Mouse (Mus musculus): Measurements from ENCODE around the gene Srp54c.
"Not testable (repeated sequence)": the region's sequence is repeated elsewhere in the genome, so short reads cannot be mapped to it uniquely, and the experiment has no call there.

Srp54c gene

GRCm38 (mm10) chr12:55229626-55230519 is at the start of gene Srp54c:
Gene Srp54c (plus strand): TSS chr12:55230168.
- not testable (repeated sequence) for DNase-seq (ENCODE audit: low read depth, low spot score)

- not testable (repeated sequence) for DNase-seq (ENCODE audit: low read depth, low spot score)
Observed at GRCm38 (mm10) chr12:55187686-55188085, 42.3 kb upstream of the Srp54c start.

GRCm38 (mm10) chr12:55189127-55189526 is 40.8 kb upstream of the Srp54c start:
- not testable (repeated sequence) for DNase-seq (ENCODE audit: low read depth, low spot score)

GRCm38 (mm10) chr12:55199306-55199705 is 30.7 kb upstream of the Srp54c start, which contains the start of gene 1700047I17Rik2:
Gene 1700047I17Rik2 (plus strand): TSS chr12:55199592.
- not testable (repeated sequence) for DNase-seq (ENCODE audit: low read depth, low spot score)

- not testable (repeated sequence) for DNase-seq (ENCODE audit: low read depth, low spot score)
Observed at GRCm38 (mm10) chr12:55199799-55200198, 30.2 kb upstream of the Srp54c start.

GRCm38 (mm10) chr12:55212944-55213343 is 17.0 kb upstream of the Srp54c start:
- DNase-seq (ENCODE audit: low read depth, low spot score), result not testable (repeated sequence)

- not testable (repeated sequence) for DNase-seq (ENCODE audit: low read depth, low spot score)
Observed at GRCm38 (mm10) chr12:55230520-55230861, 523 bp downstream of the Srp54c start.

GRCm38 (mm10) chr12:55242243-55242642 is 12.3 kb downstream of the Srp54c start:
- not testable (repeated sequence) for DNase-seq (ENCODE audit: low read depth, low spot score)

- not testable (repeated sequence) for DNase-seq (ENCODE audit: low read depth, low spot score)
Observed at GRCm38 (mm10) chr12:55261950-55262349, 32.0 kb downstream of the Srp54c start.

- not testable (repeated sequence) for DNase-seq (ENCODE audit: low read depth, low spot score)
Observed at GRCm38 (mm10) chr12:55263385-55263784, 33.4 kb downstream of the Srp54c start.

GRCm38 (mm10) chr12:55272243-55272642 is 42.3 kb downstream of the Srp54c start:
- no peak for DNase-seq (ENCODE audit: low read depth, low spot score)

- not testable (repeated sequence) for DNase-seq (ENCODE audit: low read depth, low spot score)
Observed at GRCm38 (mm10) chr12:55277583-55277982, 47.6 kb downstream of the Srp54c start.

- no peak for DNase-seq (ENCODE audit: low read depth, low spot score)
Observed at GRCm38 (mm10) chr12:55298112-55298511, 68.1 kb downstream of the Srp54c start.

- no peak for DNase-seq (ENCODE audit: low read depth, low spot score)
Observed at GRCm38 (mm10) chr12:55299336-55299735, 69.4 kb downstream of the Srp54c start, which contains the start of gene 1110008L16Rik. Gene 1110008L16Rik (plus strand): TSS chr12:55299577.

- DNase-seq (ENCODE audit: low read depth, low spot score), result no peak
Observed at GRCm38 (mm10) chr12:55300820-55301351, 70.9 kb downstream of the Srp54c start.

- DNase-seq (ENCODE audit: low read depth, low spot score), result no peak
Observed at GRCm38 (mm10) chr12:55301472-55302300, 71.7 kb downstream of the Srp54c start.

- DNase-seq (ENCODE audit: low read depth, low spot score), result peak; percentile 87
Observed at GRCm38 (mm10) chr12:55302485-55303441, 72.8 kb downstream of the Srp54c start, which contains the start of gene Ppp2r3c. Gene Ppp2r3c (minus strand): TSS chr12:55302998.

GRCm38 (mm10) chr12:55306371-55306770 is 76.4 kb downstream of the Srp54c start:
- DNase-seq (ENCODE audit: low read depth, low spot score), result no peak

GRCm38 (mm10) chr12:55307566-55307965 is 77.6 kb downstream of the Srp54c start:
- no peak for DNase-seq (ENCODE audit: low read depth, low spot score)

GRCm38 (mm10) chr12:55308731-55309130 is 78.8 kb downstream of the Srp54c start:
- DNase-seq (ENCODE audit: low read depth, low spot score), result no peak

- DNase-seq (ENCODE audit: low read depth, low spot score), result no peak
Observed at GRCm38 (mm10) chr12:55309501-55309900, 79.5 kb downstream of the Srp54c start.

Measured in skeletal muscle tissue, adult 2 months (tissue).